Mouse (Mus musculus) MEL (cell line): ENCODE measurements around the gene Serinc3. TPM values are rescaled to one million over a fixed set of nuclear protein-coding genes. Genes with fewer than 3 reads are reported as not detected.

Source experiments
- DNase-seq: peaks from one replicate; pipeline ENCODE4 v3.0.0; 2011; ENCODE audit warnings: low read depth, low spot score
- H3K27ac ChIP-seq: 2 replicates; pipeline ENCODE4 v1.5.1; 2012; ENCODE audit warnings: low read depth, mild to moderate bottlenecking, control low read depth, low read length, moderate library complexity; ENCODE audit not compliant: control insufficient read depth
- H3K27me3 ChIP-seq, 2 experiments: fragments of 150-350 bp in 1 of 2; sonication (generic) in 1 of 2; 2 replicates each; pipeline ENCODE4 v1.6.1; 2012; ENCODE audit warnings: low read length in 2 of 2, mild to moderate bottlenecking in 2 of 2, improper control_type of control experiment in 1 of 2, moderate library complexity in 1 of 2; ENCODE audit not compliant: insufficient read depth in 2 of 2, control insufficient read depth in 1 of 2
- H3K36me3 ChIP-seq, 2 experiments: 2 replicates each; pipeline ENCODE4 v1.6.1; 2012 to 2014; ENCODE audit warnings: low read length in 2 of 2, improper control_type of control experiment in 1 of 2, inconsistent platforms in 1 of 2, mild to moderate bottlenecking in 1 of 2; ENCODE audit not compliant: insufficient read depth in 2 of 2, control insufficient read depth in 1 of 2
- H3K4me1 ChIP-seq, 2 experiments: fragments of 150-350 bp in 1 of 2; sonication (generic) in 1 of 2; 2 replicates each; pipeline ENCODE4 v1.6.1; 2012; ENCODE audit warnings: low read length in 2 of 2, improper control_type of control experiment in 1 of 2, mild to moderate bottlenecking in 1 of 2; ENCODE audit not compliant: insufficient read depth in 2 of 2, control insufficient read depth in 1 of 2
- H3K4me3 ChIP-seq, 2 experiments: fragments of 150-350 bp in 1 of 2; sonication (generic) in 1 of 2; 2 replicates each; pipeline ENCODE4 v1.5.1; 2012; ENCODE audit warnings: low read depth in 2 of 2, low read length in 2 of 2, mild to moderate bottlenecking in 2 of 2, moderate library complexity in 2 of 2, control low read depth in 1 of 2, improper control_type of control experiment in 1 of 2; ENCODE audit not compliant: control insufficient read depth in 1 of 2, insufficient read depth in 1 of 2
- H3K79me2 ChIP-seq: 2 replicates; pipeline ENCODE4 v1.6.1; 2012; ENCODE audit warnings: mild to moderate bottlenecking, low read length, moderate library complexity; ENCODE audit not compliant: control insufficient read depth, poor library complexity, insufficient read depth
- H3K9ac ChIP-seq: 2 replicates; pipeline ENCODE4 v1.6.1; 2012; ENCODE audit warnings: low read depth, mild to moderate bottlenecking, control low read depth, low read length, moderate library complexity; ENCODE audit not compliant: control insufficient read depth, poor library complexity, severe bottlenecking
- H3K9me3 ChIP-seq: fragments of 150-350 bp; sonication (generic); replicated peaks from 2 replicates; pipeline ENCODE4 v1.6.1; 2012; ENCODE audit warnings: mild to moderate bottlenecking, low read length, improper control_type of control experiment, moderate library complexity; ENCODE audit not compliant: insufficient read depth
- CTCF ChIP-seq, 3 experiments: IDR thresholded peaks in 2 of 3; conservative IDR thresholded peaks in 1 of 3; 2 replicates each; pipeline ENCODE4 v1.5.1; 2011 to 2012; ENCODE audit warnings: low read length in 3 of 3, low read depth in 2 of 3, mild to moderate bottlenecking in 2 of 3, improper control_type of control experiment in 1 of 3, inconsistent platforms in 1 of 3, mixed read lengths in 1 of 3, moderate library complexity in 1 of 3; ENCODE audit not compliant: control insufficient read depth in 1 of 3, insufficient read depth in 1 of 3, poor library complexity in 1 of 3, severe bottlenecking in 1 of 3
- ELF1 ChIP-seq: IDR thresholded peaks from 2 replicates; pipeline ENCODE4 v1.6.1; 2014; ENCODE audit warnings: low read depth, mild to moderate bottlenecking, inconsistent platforms, low read length, improper control_type of control experiment, moderate library complexity
- GABPA ChIP-seq: IDR thresholded peaks from 2 replicates; pipeline ENCODE4 v1.6.1; 2012; ENCODE audit warnings: low read depth, mild to moderate bottlenecking, inconsistent platforms, low read length, improper control_type of control experiment, moderate library complexity
- GATA1 ChIP-seq: IDR thresholded peaks from 2 replicates; pipeline ENCODE4 v1.6.1; 2011; ENCODE audit warnings: low read depth, low read length, improper control_type of control experiment
- MAZ ChIP-seq: IDR thresholded peaks from 2 replicates; pipeline ENCODE4 v1.6.1; 2012; ENCODE audit warnings: low read depth, mild to moderate bottlenecking, inconsistent platforms, low read length, improper control_type of control experiment
- MEF2A ChIP-seq: IDR thresholded peaks from 2 replicates; pipeline ENCODE4 v1.6.1; 2014; ENCODE audit warnings: low read depth, mild to moderate bottlenecking, inconsistent platforms, low read length, improper control_type of control experiment; ENCODE audit not compliant: poor library complexity, insufficient replicate concordance, severe bottlenecking; ENCODE audit errors: extremely low read depth
- MXI1 ChIP-seq: IDR thresholded peaks from 2 replicates; pipeline ENCODE4 v1.6.1; 2011; ENCODE audit warnings: mild to moderate bottlenecking, low read depth, low read length, improper control_type of control experiment
- MYC ChIP-seq: IDR thresholded peaks from 2 replicates; pipeline ENCODE4 v1.6.1; 2011; ENCODE audit warnings: low read depth, mild to moderate bottlenecking, low read length, improper control_type of control experiment, moderate library complexity
- POLR2A ChIP-seq, 2 experiments: IDR thresholded peaks; 2 replicates each; pipeline ENCODE4 v1.6.1; 2011 to 2012; ENCODE audit warnings: low read length in 2 of 2, mild to moderate bottlenecking in 2 of 2, control low read depth in 1 of 2, improper control_type of control experiment in 1 of 2, low read depth in 1 of 2, moderate library complexity in 1 of 2; ENCODE audit not compliant: control insufficient read depth in 1 of 2, insufficient read depth in 1 of 2, poor library complexity in 1 of 2
- POLR2AphosphoS5 ChIP-seq: IDR thresholded peaks from 2 replicates; pipeline ENCODE4 v1.6.1; 2012; ENCODE audit warnings: low read depth, borderline replicate concordance, mild to moderate bottlenecking, inconsistent platforms, low read length, moderate library complexity, mixed read lengths
- RAD21 ChIP-seq: IDR thresholded peaks from 2 replicates; pipeline ENCODE4 v1.6.1; 2011; ENCODE audit warnings: mild to moderate bottlenecking, low read depth, low read length, improper control_type of control experiment
- SMC3 ChIP-seq: IDR thresholded peaks from 2 replicates; pipeline ENCODE4 v1.6.1; 2011; ENCODE audit warnings: low read depth, low read length, improper control_type of control experiment
- UBTF ChIP-seq: IDR thresholded peaks from 2 replicates; pipeline ENCODE4 v1.6.1; 2012; ENCODE audit warnings: low read depth, mild to moderate bottlenecking, inconsistent platforms, low read length, improper control_type of control experiment, moderate library complexity, borderline replicate concordance; ENCODE audit not compliant: insufficient read depth
- USF1 ChIP-seq: IDR thresholded peaks from 2 replicates; pipeline ENCODE4 v1.6.1; 2014; ENCODE audit warnings: low read depth, mild to moderate bottlenecking, inconsistent platforms, low read length, improper control_type of control experiment, moderate library complexity
- ZC3H11A ChIP-seq: IDR thresholded peaks from 2 replicates; pipeline ENCODE4 v1.6.1; 2012; ENCODE audit warnings: low read depth, mild to moderate bottlenecking, inconsistent platforms, low read length, improper control_type of control experiment
- polyA plus RNA-seq, 2 experiments: library from polyadenylated mRNA; stranded (reverse) in 1 of 2; unstranded in 1 of 2; fragments of >175 nt in 1 of 2; fragments of >200 nt in 1 of 2; gene quantifications; 2 replicates each; pipeline versions ENCODE4 v1.2.1 to v1.2.4; 2012; ENCODE audit warnings: low replicate concordance in 2 of 2, low read depth in 1 of 2; ENCODE audit not compliant: insufficient read length in 2 of 2, insufficient read depth in 1 of 2, missing spikeins in 1 of 2
- total RNA-seq: library from RNA; depleted of rRNA; stranded (reverse); fragments of 300-350 nt; gene quantifications from 2 replicates; pipeline ENCODE4 v1.2.3, GENCODE M21; 2012

The Serinc3 gene
- total and polyA plus RNA-seq, 3 experiments = 348 to 650 (median 637) TPM

GRCm38 (mm10) chr2:163662076-163662475 is 17.1 kb upstream of the Serinc3 start:
- Histone ChIP-seq H3K36me3 (peaks cover 0 to 28% of the 10 kb centered on the region in 2 experiments; a peak in 2 of 4 replicates), H3K9ac (no peak overlapping the region), H3K27ac (no peak overlapping the region), H3K9me3 (no peaks in the 10 kb centered on the region), H3K27me3 (no peaks in the 10 kb centered on the region), H3K79me2 (peaks cover 36% of the 10 kb centered on the region), H3K4me1 (peaks cover 2 to 35% of the 10 kb centered on the region in 2 experiments; a peak in 3 of 4 replicates), H3K4me3 (no peak overlapping the region)
- DNase-seq = no peak
- TF ChIP-seq RAD21 = no peak
- TF ChIP-seq MYC = no peak
- TF ChIP-seq POLR2AphosphoS5 = no peak
- no peak for TF ChIP-seq MXI1
- TF ChIP-seq ZC3H11A = no peak
- TF ChIP-seq SMC3 = no peak

GRCm38 (mm10) chr2:163661371-163661850 is 16.5 kb upstream of the Serinc3 start:
- Histone ChIP-seq H3K27ac (no peak overlapping the region), H3K9ac (no peak overlapping the region)

GRCm38 (mm10) chr2:163660103-163660701 is 15.3 kb upstream of the Serinc3 start:
- no peak overlapping the region; the same call in 1 of the 2 replicates for H3K9ac ChIP-seq
- TF ChIP-seq CTCF (IDR thresholded peaks at IDR 0.05 in 2 of 3, conservative IDR thresholded peaks at IDR 0.05 in 1 of 3; ENCODE audit: control insufficient read depth in 1 of 3, insufficient read depth in 1 of 3, low read depth in 2 of 3, low read length in 3 of 3, poor library complexity in 1 of 3, severe bottlenecking in 1 of 3) (no peak), POLR2A (IDR thresholded peaks at IDR 0.05; ENCODE audit: control insufficient read depth in 1 of 2, insufficient read depth in 1 of 2, low read depth in 1 of 2, low read length in 2 of 2, poor library complexity in 1 of 2) (no peak), MAZ (no peak), GATA1 (peak; percentile 53), MEF2A (no peak), ELF1 (no peak), MYC (no peak), GABPA (no peak)
- H3K79me2 ChIP-seq = peaks cover 37% of the 10 kb centered on the region
- H3K4me3 ChIP-seq = no peak overlapping the region
- no peaks in the 10 kb centered on the region for H3K9me3 ChIP-seq
- DNase-seq = peak; percentile 35
- H3K27ac ChIP-seq = no peak overlapping the region
- peaks cover 0 to 32% of the 10 kb centered on the region in 2 experiments; a peak in 2 of 4 replicates for H3K36me3 ChIP-seq
- H3K27me3 ChIP-seq = no peaks in the 10 kb centered on the region
- H3K4me1 ChIP-seq = peaks cover 6 to 42% of the 10 kb centered on the region in 2 experiments; a peak in 3 of 4 replicates

More at GRCm38 (mm10) chr2:163661371-163661850, 16.5 kb upstream of the Serinc3 start:
- Histone ChIP-seq H3K4me3 (no peak overlapping the region), H3K79me2 (peaks cover 35% of the 10 kb centered on the region), H3K9me3 (no peaks in the 10 kb centered on the region), H3K36me3 (peaks cover 0 to 30% of the 10 kb centered on the region in 2 experiments; a peak in 2 of 4 replicates), H3K4me1 (peaks cover 5 to 40% of the 10 kb centered on the region in 2 experiments; a peak in 3 of 4 replicates), H3K27me3 (no peaks in the 10 kb centered on the region)
- no peak for DNase-seq
- no peak for TF ChIP-seq CTCF (IDR thresholded peaks at IDR 0.05 in 2 of 3, conservative IDR thresholded peaks at IDR 0.05 in 1 of 3; ENCODE audit: control insufficient read depth in 1 of 3, insufficient read depth in 1 of 3, low read depth in 2 of 3, low read length in 3 of 3, poor library complexity in 1 of 3, severe bottlenecking in 1 of 3)
- TF ChIP-seq USF1 = no peak
- TF ChIP-seq MAZ = no peak
- TF ChIP-seq GATA1 = no peak
- TF ChIP-seq MEF2A = no peak
- TF ChIP-seq ZC3H11A = no peak
- TF ChIP-seq SMC3 = no peak
- TF ChIP-seq UBTF = no peak
- TF ChIP-seq POLR2AphosphoS5 = no peak
